Mouse (Mus musculus) forebrain, embryonic 13.5 days (tissue): Measurements from ENCODE around the gene Espn. TPM values are rescaled to one million over a fixed set of nuclear protein-coding genes. Genes with fewer than 3 reads are reported as not detected.

Experiments
- ATAC-seq: fragments of 200-750 bp; cut with Nextera tagmentation; 2 replicates; pipeline ENCODE4 v1.8.0; 2017
- H3K27ac ChIP-seq: fragments of 300-500 bp; sonication (generic); 2 replicates; pipeline ENCODE4 v1.5.1; 2015; ENCODE audit warnings: inconsistent platforms, mild to moderate bottlenecking, moderate library complexity
- H3K27me3 ChIP-seq: fragments of 300-500 bp; sonication (generic); 2 replicates; pipeline ENCODE4 v1.6.1; 2015; ENCODE audit warnings: mild to moderate bottlenecking, inconsistent platforms
- H3K36me3 ChIP-seq: fragments of 300-500 bp; sonication (generic); 2 replicates; pipeline ENCODE4 v1.6.1; 2015; ENCODE audit warnings: mild to moderate bottlenecking, inconsistent platforms; ENCODE audit not compliant: poor library complexity, severe bottlenecking
- H3K4me1 ChIP-seq: fragments of 300-500 bp; sonication (generic); 2 replicates; pipeline ENCODE4 v1.6.1; 2015; ENCODE audit warnings: inconsistent platforms
- H3K4me2 ChIP-seq: fragments of 300-500 bp; sonication (generic); 2 replicates; pipeline ENCODE4 v1.6.1; 2015; ENCODE audit warnings: inconsistent platforms, mild to moderate bottlenecking, moderate library complexity
- H3K4me3 ChIP-seq: fragments of 300-500 bp; sonication (generic); 2 replicates; pipeline ENCODE4 v1.5.1; 2015; ENCODE audit warnings: mild to moderate bottlenecking, inconsistent platforms
- H3K9ac ChIP-seq: fragments of 300-500 bp; sonication (generic); 2 replicates; pipeline ENCODE4 v1.6.1; 2015; ENCODE audit warnings: mild to moderate bottlenecking, inconsistent platforms
- H3K9me3 ChIP-seq: fragments of 300-500 bp; sonication (generic); replicated peaks from 2 replicates; pipeline ENCODE4 v1.6.1; 2016; ENCODE audit warnings: inconsistent platforms
- WGBS: fragments of 180-500 bp; shearing (Covaris S2); methylation state at CpG from one replicate; pipeline ENCODE4 v1.1.7; 2015; 5-methylcytosine and 5-hydroxymethylcytosine counted together
- polyA plus RNA-seq: library from polyadenylated mRNA; unstranded; fragments of >200 nt; fragmentation: Nextera tagmentation; extraction: Ambion mirVana; gene quantifications from 2 replicates; pipeline ENCODE4 v1.2.1, GENCODE M21; 2015

Espn gene
- polyA plus RNA-seq, 1 experiment from 2014 or later: 0.13 TPM

- H3K9me3 ChIP-seq: no peaks in the 10 kb centered on the region
- H3K4me1 ChIP-seq: peaks cover 40% of the 10 kb centered on the region
- 45% methylated on average over 5 of the region's 5 CpGs for WGBS
- H3K27ac ChIP-seq: no peak overlapping the region
- no peak overlapping the region for H3K4me2 ChIP-seq
- H3K36me3 ChIP-seq: no peaks in the 10 kb centered on the region
- no peak for ATAC-seq
- H3K27me3 ChIP-seq: peaks cover 100% of the 10 kb centered on the region
- no peak overlapping the region for H3K9ac ChIP-seq
- H3K4me3 ChIP-seq: no peak overlapping the region
Observed at GRCm38 (mm10) chr4:152128784-152129183, 23.4 kb downstream of the Espn start.

- ATAC-seq: no peak
- Histone ChIP-seq H3K4me3 (no peak overlapping the region), H3K4me1 (peaks cover 40% of the 10 kb centered on the region), H3K9me3 (no peaks in the 10 kb centered on the region), H3K9ac (no peak overlapping the region), H3K4me2 (no peak overlapping the region), H3K36me3 (no peaks in the 10 kb centered on the region), H3K27me3 (peaks cover 100% of the 10 kb centered on the region), H3K27ac (no peak overlapping the region)
- 73% methylated on average over 11 of the region's 11 CpGs for WGBS
Observed at GRCm38 (mm10) chr4:152127884-152128283, 24.3 kb downstream of the Espn start.

GRCm38 (mm10) chr4:152126026-152126920 lies 25.9 kb downstream of the Espn start:
- 3% methylated on average over 64 of the region's 65 CpGs for WGBS
- ATAC-seq: no peak

GRCm38 (mm10) chr4:152125161-152126025 lies 26.8 kb downstream of the Espn start:
- 0 out of 2 replicates have a peak, but pooled peaks have one; percentile 27 for ATAC-seq
- 2% methylated on average over 56 of the region's 56 CpGs for WGBS
- H3K27ac ChIP-seq: no peak overlapping the region
- peak overlapping the region; percentile 22 for H3K4me3 ChIP-seq
- 0 out of 2 replicates have a peak overlapping the region, but pooled peaks have one; percentile 16 for H3K9ac ChIP-seq
- H3K9me3 ChIP-seq: no peaks in the 10 kb centered on the region
- H3K4me2 ChIP-seq: peak overlapping the region; percentile 46
- peaks cover 27% of the 10 kb centered on the region for H3K4me1 ChIP-seq
- peaks cover 100% of the 10 kb centered on the region for H3K27me3 ChIP-seq
- no peaks in the 10 kb centered on the region for H3K36me3 ChIP-seq

More at GRCm38 (mm10) chr4:152126026-152126920, 25.9 kb downstream of the Espn start:
- peaks cover 100% of the 10 kb centered on the region for H3K27me3 ChIP-seq
- H3K4me3 ChIP-seq: peak overlapping the region; percentile 22
- no peak overlapping the region for H3K27ac ChIP-seq
- no peaks in the 10 kb centered on the region for H3K36me3 ChIP-seq
- 0 out of 2 replicates have a peak overlapping the region, but pooled peaks have one; percentile 16 for H3K9ac ChIP-seq
- H3K9me3 ChIP-seq: no peaks in the 10 kb centered on the region
- peak overlapping the region; percentile 46 for H3K4me2 ChIP-seq
- peaks cover 27% of the 10 kb centered on the region for H3K4me1 ChIP-seq

GRCm38 (mm10) chr4:152124361-152124961 lies 27.7 kb downstream of the Espn start:
- Histone ChIP-seq H3K9me3 (no peaks in the 10 kb centered on the region), H3K27ac (no peak overlapping the region), H3K36me3 (no peaks in the 10 kb centered on the region), H3K9ac (no peak overlapping the region), H3K27me3 (peaks cover 100% of the 10 kb centered on the region), H3K4me3 (no peak overlapping the region), H3K4me1 (peaks cover 36% of the 10 kb centered on the region), H3K4me2 (no peak overlapping the region)
- no peak for ATAC-seq
- WGBS: 3% methylated on average over 13 of the region's 13 CpGs

- H3K27ac ChIP-seq: no peak overlapping the region
- H3K4me3 ChIP-seq: 0 out of 2 replicates have a peak overlapping the region, but pooled peaks have one; percentile 6
- no peak for ATAC-seq
- H3K9me3 ChIP-seq: no peaks in the 10 kb centered on the region
- 1% methylated on average over 12 of the region's 12 CpGs for WGBS
- H3K27me3 ChIP-seq: peaks cover 100% of the 10 kb centered on the region
- H3K9ac ChIP-seq: no peak overlapping the region
- peak overlapping the region; percentile 24 for H3K4me2 ChIP-seq
- peaks cover 35% of the 10 kb centered on the region for H3K4me1 ChIP-seq
- no peaks in the 10 kb centered on the region for H3K36me3 ChIP-seq
Observed at GRCm38 (mm10) chr4:152121183-152121505, 31.0 kb downstream of the Espn start.

- WGBS: 1% methylated on average over 31 of the region's 31 CpGs
- no peaks in the 10 kb centered on the region; the same call in 1 of the 2 replicates for H3K36me3 ChIP-seq
- H3K4me3 ChIP-seq: 0 out of 2 replicates have a peak overlapping the region, but pooled peaks have one; percentile 6
- H3K27me3 ChIP-seq: peaks cover 100% of the 10 kb centered on the region
- peak overlapping the region; percentile 24 for H3K4me2 ChIP-seq
- no peak overlapping the region for H3K9ac ChIP-seq
- H3K27ac ChIP-seq: no peak overlapping the region
- H3K9me3 ChIP-seq: no peaks in the 10 kb centered on the region
- H3K4me1 ChIP-seq: peaks cover 35% of the 10 kb centered on the region
- ATAC-seq: no peak
Observed at GRCm38 (mm10) chr4:152120311-152121182, 31.6 kb downstream of the Espn start.

- 4% methylated on average over 39 of the region's 39 CpGs for WGBS
- Histone ChIP-seq H3K4me3 (no peak overlapping the region), H3K27me3 (peaks cover 100% of the 10 kb centered on the region), H3K36me3 (peaks cover 8% of the 10 kb centered on the region; the same call in 1 of the 2 replicates), H3K9ac (no peak overlapping the region), H3K27ac (no peak overlapping the region), H3K9me3 (no peaks in the 10 kb centered on the region), H3K4me1 (peaks cover 30% of the 10 kb centered on the region), H3K4me2 (peak overlapping the region; percentile 36)
- no peak for ATAC-seq
Observed at GRCm38 (mm10) chr4:152119396-152120292, 32.5 kb downstream of the Espn start.

- Histone ChIP-seq H3K36me3 (peaks cover 18% of the 10 kb centered on the region), H3K9ac (no peak overlapping the region), H3K4me2 (no peak overlapping the region), H3K27me3 (peaks cover 91% of the 10 kb centered on the region), H3K4me3 (no peak overlapping the region), H3K4me1 (peaks cover 30% of the 10 kb centered on the region), H3K27ac (no peak overlapping the region), H3K9me3 (no peaks in the 10 kb centered on the region)
- WGBS: 64% methylated on average over 9 of the region's 9 CpGs
- ATAC-seq: no peak
Observed at GRCm38 (mm10) chr4:152117538-152117937, 34.6 kb downstream of the Espn start.

- ATAC-seq: no peak; the same call in 1 of the 2 replicates
- H3K4me1 ChIP-seq: peaks cover 27% of the 10 kb centered on the region
- H3K9me3 ChIP-seq: no peaks in the 10 kb centered on the region
- 0 out of 2 replicates have a peak within 1 kb of the TSS, but pooled peaks have one; percentile 4 for H3K4me3 ChIP-seq
- peak within 1 kb of the TSS; percentile 35 for H3K4me2 ChIP-seq
- peaks cover 76% of the 10 kb centered on the region for H3K27me3 ChIP-seq
- WGBS: 4% methylated on average over 30 of the region's 30 CpGs
- H3K36me3 ChIP-seq: peaks cover 29% of the 10 kb centered on the region
- no peak within 1 kb of the TSS for H3K9ac ChIP-seq
- H3K27ac ChIP-seq: no peak within 1 kb of the TSS
Observed at GRCm38 (mm10) chr4:152115921-152116612, 36.1 kb downstream of the Espn start, which contains the start of gene Tnfrsf25. TSS of gene Tnfrsf25 (plus strand) at chr4:152115934.
